Mouse (Mus musculus) myocyte (in vitro differentiated cells): Measurements from ENCODE around the gene Bcl9l. TPM values are rescaled to one million over a fixed set of nuclear protein-coding genes. Genes with fewer than 3 reads are reported as not detected.

Source experiments
- H3K27me3 ChIP-seq: one replicate; pipeline ENCODE4 v1.6.1; 2011; ENCODE audit not compliant: control insufficient read depth, insufficient read depth, insufficient read length
- H3K36me3 ChIP-seq: one replicate; pipeline ENCODE4 v1.6.1; 2011; ENCODE audit not compliant: control insufficient read depth, insufficient read depth
- H3K4me2 ChIP-seq: one replicate; pipeline ENCODE4 v1.6.1; 2011; ENCODE audit warnings: low read depth, control low read depth
- H3K4me3 ChIP-seq: one replicate; pipeline ENCODE4 v1.5.1; 2011; ENCODE audit warnings: mild to moderate bottlenecking, control low read depth, moderate library complexity
- H3K79me2 ChIP-seq: one replicate; pipeline ENCODE4 v1.6.1; 2011; ENCODE audit not compliant: control insufficient read depth, insufficient read depth
- H3ac ChIP-seq: one replicate; pipeline ENCODE4 v1.6.1; 2011; ENCODE audit not compliant: control insufficient read depth, insufficient read length
- CEBPB ChIP-seq: IDR thresholded peaks from 2 replicates; pipeline ENCODE4 v1.6.1; 2011; ENCODE audit warnings: mild to moderate bottlenecking, moderate library complexity; ENCODE audit not compliant: poor library complexity, insufficient read depth, severe bottlenecking
- E2F4 ChIP-seq: IDR thresholded peaks from one replicate; pipeline ENCODE4 v1.6.1; 2011; ENCODE audit warnings: mild to moderate bottlenecking, control low read depth, moderate library complexity; ENCODE audit not compliant: insufficient read depth
- MAX ChIP-seq: IDR thresholded peaks from one replicate; pipeline ENCODE4 v1.6.1; 2011; ENCODE audit warnings: low read depth, mild to moderate bottlenecking, control low read depth
- MYOD1 ChIP-seq, 3 experiments: IDR thresholded peaks; one replicate each; pipeline ENCODE4 v1.6.1; 2011; ENCODE audit warnings: control low read depth in 2 of 3, low read depth in 2 of 3, mild to moderate bottlenecking in 2 of 3, moderate library complexity in 1 of 3; ENCODE audit not compliant: insufficient read length in 2 of 3, control insufficient read depth in 1 of 3
- MYOG ChIP-seq, 3 experiments: IDR thresholded peaks; one replicate each; pipeline ENCODE4 v1.6.1; 2011; ENCODE audit warnings: control low read depth in 2 of 3, low read depth in 2 of 3, mild to moderate bottlenecking in 2 of 3; ENCODE audit not compliant: insufficient read length in 2 of 3, control insufficient read depth in 1 of 3, insufficient read depth in 1 of 3
- POLR2A ChIP-seq: IDR thresholded peaks from one replicate; pipeline ENCODE4 v1.6.1; 2011; ENCODE audit warnings: low read depth, mild to moderate bottlenecking, control low read depth, moderate library complexity; ENCODE audit not compliant: insufficient read length
- POLR2AphosphoS2 ChIP-seq: IDR thresholded peaks from one replicate; pipeline ENCODE4 v1.6.1; 2011; ENCODE audit warnings: low read depth, control low read depth; ENCODE audit not compliant: insufficient read length
- REST ChIP-seq: IDR thresholded peaks from one replicate; pipeline ENCODE4 v1.6.1; 2011; ENCODE audit warnings: mild to moderate bottlenecking, control low read depth, moderate library complexity; ENCODE audit not compliant: insufficient read depth, insufficient read length
- SRF ChIP-seq: IDR thresholded peaks from one replicate; pipeline ENCODE4 v1.6.1; 2011; ENCODE audit warnings: low read depth; ENCODE audit not compliant: control insufficient read depth, insufficient read length
- TCF12 ChIP-seq: IDR thresholded peaks from one replicate; pipeline ENCODE4 v1.6.1; 2011; ENCODE audit warnings: mild to moderate bottlenecking, control low read depth; ENCODE audit not compliant: poor library complexity, insufficient read depth, severe bottlenecking
- TCF3 ChIP-seq: IDR thresholded peaks from one replicate; pipeline ENCODE4 v1.6.1; 2011; ENCODE audit warnings: low read depth, control low read depth; ENCODE audit not compliant: insufficient read length
- USF1 ChIP-seq: IDR thresholded peaks from one replicate; pipeline ENCODE4 v1.6.1; 2011; ENCODE audit warnings: low read depth, mild to moderate bottlenecking, control low read depth, moderate library complexity
- polyA plus RNA-seq: library from polyadenylated mRNA; unstranded; fragments of >200 nt; fragmentation: generic; extraction: Trizol; gene quantifications from one replicate; pipeline ENCODE4 v1.2.1, GENCODE M21; 2012; ENCODE audit warnings: missing spikeins

Bcl9l gene
- polyA plus RNA-seq, 1 experiment: 35.4 TPM

DNA sequence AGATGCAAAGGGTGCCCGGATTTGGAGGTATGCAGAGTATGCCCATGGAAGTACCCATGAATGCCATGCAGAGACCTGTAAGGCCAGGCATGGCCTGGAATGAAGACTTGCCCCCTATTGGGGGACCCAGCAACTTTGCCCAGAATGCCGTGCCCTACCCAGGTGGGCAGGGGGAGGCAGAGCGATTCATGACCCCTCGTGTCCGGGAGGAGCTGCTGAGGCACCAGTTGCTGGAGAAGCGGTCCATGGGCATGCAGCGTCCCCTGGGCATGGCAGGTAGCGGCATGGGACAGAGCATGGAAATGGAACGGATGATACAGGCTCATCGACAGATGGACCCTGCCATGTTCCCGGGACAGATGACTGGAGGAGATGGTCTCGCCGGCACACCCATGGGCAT is 23.9 kb downstream of the Bcl9l start:
- no peak for TF ChIP-seq MYOG (IDR thresholded peaks at IDR 0.05; ENCODE audit: control insufficient read depth in 1 of 3, insufficient read depth in 1 of 3, insufficient read length in 2 of 3, low read depth in 2 of 3)
- no peak for TF ChIP-seq CEBPB
- no peak for TF ChIP-seq USF1
- no peak for TF ChIP-seq SRF
- no peak for TF ChIP-seq POLR2AphosphoS2
- no peak for TF ChIP-seq E2F4
- TF ChIP-seq POLR2A: no peak
- no peak for TF ChIP-seq TCF3
- no peak for TF ChIP-seq REST
- TF ChIP-seq TCF12: no peak
- TF ChIP-seq MYOD1 (IDR thresholded peaks at IDR 0.05; ENCODE audit: control insufficient read depth in 1 of 3, insufficient read length in 2 of 3, low read depth in 2 of 3): no peak
- TF ChIP-seq MAX: no peak
- Histone ChIP-seq H3K4me3 (no peak overlapping the region), H3ac (no peak overlapping the region), H3K36me3 (peaks cover 21% of the 10 kb centered on the region), H3K79me2 (peaks cover 21% of the 10 kb centered on the region), H3K4me2 (no peak overlapping the region), H3K27me3 (no peaks in the 10 kb centered on the region)

DNA sequence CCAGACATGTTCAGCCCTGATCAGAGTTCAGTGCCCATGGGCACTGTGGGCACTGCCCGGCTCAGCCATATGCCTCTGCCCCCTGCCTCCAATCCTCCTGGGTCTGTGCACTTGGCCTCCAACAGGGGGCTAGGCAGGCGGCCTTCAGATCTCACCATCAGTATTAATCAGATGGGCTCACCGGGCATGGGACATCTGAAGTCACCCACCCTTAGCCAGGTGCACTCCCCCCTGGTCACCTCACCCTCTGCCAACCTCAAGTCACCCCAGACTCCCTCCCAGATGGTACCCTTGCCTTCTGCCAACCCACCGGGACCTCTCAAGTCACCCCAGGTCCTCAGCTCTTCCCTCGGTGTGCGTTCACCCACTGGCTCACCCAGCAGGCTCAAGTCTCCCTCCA is 24.7 kb downstream of the Bcl9l start:
- TF ChIP-seq TCF3 (no peak), SRF (no peak), MYOG (IDR thresholded peaks at IDR 0.05; ENCODE audit: control insufficient read depth in 1 of 3, insufficient read depth in 1 of 3, insufficient read length in 2 of 3, low read depth in 2 of 3) (no peak), MYOD1 (IDR thresholded peaks at IDR 0.05; ENCODE audit: control insufficient read depth in 1 of 3, insufficient read length in 2 of 3, low read depth in 2 of 3) (no peak), POLR2A (no peak), E2F4 (no peak), TCF12 (no peak), CEBPB (no peak), POLR2AphosphoS2 (no peak)
- no peaks in the 10 kb centered on the region for H3K27me3 ChIP-seq
- H3K79me2 ChIP-seq: peaks cover 18% of the 10 kb centered on the region
- H3K4me2 ChIP-seq: no peak overlapping the region
- no peak overlapping the region for H3K4me3 ChIP-seq
- no peak overlapping the region for H3ac ChIP-seq
- H3K36me3 ChIP-seq: peaks cover 19% of the 10 kb centered on the region

DNA sequence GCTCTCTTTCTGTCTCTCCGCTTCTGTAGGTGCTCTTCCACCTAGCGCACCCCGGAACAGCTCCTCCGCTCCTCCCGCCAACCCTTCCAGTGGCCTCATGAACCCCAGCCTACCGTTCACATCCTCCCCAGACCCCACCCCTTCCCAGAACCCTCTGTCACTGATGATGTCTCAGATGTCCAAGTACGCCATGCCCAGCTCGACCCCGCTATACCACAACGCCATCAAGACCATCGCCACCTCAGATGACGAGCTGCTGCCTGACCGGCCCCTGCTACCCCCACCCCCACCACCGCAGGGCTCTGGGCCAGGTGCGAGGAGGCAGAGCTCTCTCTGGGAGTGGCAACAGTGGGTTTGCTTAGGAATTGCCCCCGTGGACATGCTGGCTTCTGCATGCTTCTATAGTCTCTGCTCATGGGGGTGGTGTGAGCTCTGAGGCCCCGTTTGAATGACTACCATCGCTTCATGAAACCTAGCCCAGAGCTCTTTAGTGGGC is 25.5 kb downstream of the Bcl9l start:
- Histone ChIP-seq H3K27me3 (no peaks in the 10 kb centered on the region), H3K79me2 (peaks cover 10% of the 10 kb centered on the region), H3K36me3 (peaks cover 11% of the 10 kb centered on the region), H3K4me3 (no peak overlapping the region), H3K4me2 (no peak overlapping the region), H3ac (no peak overlapping the region)
- TF ChIP-seq E2F4: no peak

DNA sequence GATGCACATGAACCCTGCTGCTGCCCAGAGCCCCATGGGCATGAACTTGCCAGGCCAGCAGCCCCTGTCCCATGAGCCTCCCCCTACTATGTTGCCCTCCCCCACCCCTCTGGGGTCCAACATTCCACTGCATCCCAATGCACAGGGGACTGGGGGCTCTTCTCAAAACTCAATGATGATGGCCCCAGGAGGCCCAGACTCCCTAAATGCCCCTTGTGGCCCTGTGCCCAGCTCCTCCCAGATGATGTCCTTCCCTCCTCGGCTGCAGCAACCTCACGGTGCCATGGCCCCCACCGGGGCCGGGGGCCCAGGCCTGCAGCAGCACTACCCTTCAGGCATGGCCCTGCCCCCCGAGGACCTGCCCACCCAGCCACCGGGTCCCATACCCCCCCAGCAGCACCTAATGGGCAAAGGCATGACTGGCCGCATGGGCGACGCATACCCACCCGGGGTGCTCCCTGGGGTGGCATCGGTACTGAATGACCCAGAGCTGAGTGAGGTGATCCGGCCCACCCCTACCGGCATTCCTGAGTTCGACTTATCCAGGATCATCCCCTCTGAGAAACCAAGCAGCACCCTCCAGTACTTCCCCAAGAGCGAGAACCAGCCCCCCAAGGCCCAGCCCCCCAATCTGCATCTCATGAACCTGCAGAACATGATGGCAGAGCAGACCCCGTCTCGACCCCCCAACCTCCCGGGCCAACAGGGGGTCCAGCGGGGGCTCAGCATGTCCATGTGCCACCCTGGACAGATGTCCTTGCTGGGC is 26.3 kb downstream of the Bcl9l start:
- Histone ChIP-seq H3K36me3 (peaks cover 3% of the 10 kb centered on the region), H3K4me3 (no peak overlapping the region)
- TF ChIP-seq MYOD1 (IDR thresholded peaks at IDR 0.05; ENCODE audit: control insufficient read depth in 1 of 3, insufficient read length in 2 of 3, low read depth in 2 of 3) (no peak), SRF (no peak), REST (no peak), USF1 (no peak), CEBPB (no peak), TCF3 (no peak), E2F4 (no peak), POLR2A (no peak), MAX (no peak), POLR2AphosphoS2 (no peak), MYOG (IDR thresholded peaks at IDR 0.05; ENCODE audit: control insufficient read depth in 1 of 3, insufficient read depth in 1 of 3, insufficient read length in 2 of 3, low read depth in 2 of 3) (no peak), TCF12 (no peak)

DNA sequence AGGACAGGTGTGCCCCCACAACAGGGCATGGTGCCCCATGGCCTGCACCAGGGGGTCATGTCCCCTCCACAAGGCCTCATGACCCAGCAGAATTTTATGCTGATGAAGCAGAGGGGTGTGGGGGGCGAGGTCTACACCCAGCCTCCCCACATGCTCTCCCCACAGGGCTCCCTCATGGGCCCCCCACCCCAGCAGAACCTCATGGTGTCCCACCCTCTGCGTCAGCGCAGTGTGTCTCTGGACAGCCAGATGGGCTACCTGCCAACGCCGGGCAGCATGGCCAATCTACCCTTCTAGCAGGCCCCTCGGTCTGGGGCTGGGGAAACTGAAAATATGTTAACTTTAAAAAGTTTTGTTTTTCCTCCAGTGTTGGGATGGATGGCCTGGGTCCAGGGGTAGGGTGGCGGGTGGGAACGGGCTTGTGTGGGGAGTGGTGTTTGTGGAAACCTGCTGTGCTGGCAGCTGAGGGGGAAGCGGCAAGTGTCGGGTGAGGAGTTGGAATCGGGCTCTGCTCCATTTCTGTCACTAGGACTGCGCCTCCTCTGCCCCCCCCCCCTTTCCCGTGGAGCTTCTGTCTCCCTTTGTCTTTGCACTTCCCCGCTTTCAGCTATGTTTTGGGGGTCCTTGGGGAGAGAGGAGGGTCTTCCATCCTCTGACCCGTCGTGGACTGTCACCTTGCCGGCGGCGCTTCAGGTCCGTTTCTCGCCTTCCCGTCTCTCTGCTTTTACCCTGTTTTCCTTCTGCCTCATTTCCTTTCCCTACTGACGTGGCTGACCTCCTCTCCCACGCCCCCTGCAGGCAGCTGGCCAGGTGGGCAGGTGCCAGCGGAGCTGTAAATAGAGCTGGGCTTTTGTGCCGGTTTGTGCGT is 27.1 kb downstream of the Bcl9l start:
- Histone ChIP-seq H3ac (no peak overlapping the region), H3K36me3 (no peaks in the 10 kb centered on the region), H3K27me3 (no peaks in the 10 kb centered on the region), H3K4me2 (no peak overlapping the region), H3K4me3 (no peak overlapping the region), H3K79me2 (no peaks in the 10 kb centered on the region)
- TF ChIP-seq REST (no peak), MYOG (IDR thresholded peaks at IDR 0.05; ENCODE audit: control insufficient read depth in 1 of 3, insufficient read depth in 1 of 3, insufficient read length in 2 of 3, low read depth in 2 of 3) (peak in 1 of 3 experiments; percentile 25), POLR2A (peak; percentile 18), POLR2AphosphoS2 (peak; percentile 65), MAX (no peak), MYOD1 (IDR thresholded peaks at IDR 0.05; ENCODE audit: control insufficient read depth in 1 of 3, insufficient read length in 2 of 3, low read depth in 2 of 3) (peak in 1 of 3 experiments; percentile 17)

More for the DNA sequence above, 26.3 kb downstream of the Bcl9l start:
- H3ac ChIP-seq: no peak overlapping the region
- no peaks in the 10 kb centered on the region for H3K27me3 ChIP-seq
- H3K4me2 ChIP-seq: no peak overlapping the region
- H3K79me2 ChIP-seq: peaks cover 3% of the 10 kb centered on the region
